Mouse (Mus musculus): ENCODE data around the gene Col16a1. TPM values are rescaled to one million over a fixed set of nuclear protein-coding genes. Genes with fewer than 3 reads are reported as not detected.

Gene Col16a1
- polyA plus RNA-seq, 2 experiments from 2014 or later: not detected

DNA sequence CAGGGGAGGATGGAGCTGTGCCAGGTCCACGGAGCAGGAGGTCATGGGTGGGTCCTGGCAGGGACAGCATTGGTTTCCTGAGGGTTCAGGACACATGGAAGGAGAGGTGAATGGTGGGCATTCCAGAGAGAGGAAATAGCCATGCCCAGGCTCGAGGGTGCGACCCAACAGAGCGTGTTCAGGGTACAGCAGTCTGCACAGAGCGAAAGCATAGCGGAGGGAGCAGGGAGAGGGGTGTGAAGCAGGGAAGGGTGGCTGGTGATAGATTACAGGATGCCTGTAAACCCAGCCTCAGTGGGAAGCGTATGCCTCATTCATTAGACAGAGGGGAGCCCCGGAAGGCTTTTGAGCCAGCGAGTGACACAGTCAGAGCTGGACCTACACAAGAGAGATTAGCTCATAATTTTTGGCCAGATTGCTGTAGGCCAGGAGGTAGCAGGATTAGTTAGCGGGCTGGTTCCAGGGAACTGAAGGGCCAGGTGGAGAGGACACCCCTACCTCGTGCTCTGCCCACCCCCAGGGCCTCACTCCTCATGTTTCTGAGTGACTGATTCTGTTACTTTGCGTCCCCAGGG, 37.7 kb downstream of the Col16a1 start:
- no peak for ATAC-seq

- ATAC-seq: no peak
Observed at GRCm38 (mm10) chr4:130087293-130087692, 39.7 kb downstream of the Col16a1 start.

- ATAC-seq: no peak
Observed at GRCm38 (mm10) chr4:130095137-130095536, 47.5 kb downstream of the Col16a1 start.

DNA sequence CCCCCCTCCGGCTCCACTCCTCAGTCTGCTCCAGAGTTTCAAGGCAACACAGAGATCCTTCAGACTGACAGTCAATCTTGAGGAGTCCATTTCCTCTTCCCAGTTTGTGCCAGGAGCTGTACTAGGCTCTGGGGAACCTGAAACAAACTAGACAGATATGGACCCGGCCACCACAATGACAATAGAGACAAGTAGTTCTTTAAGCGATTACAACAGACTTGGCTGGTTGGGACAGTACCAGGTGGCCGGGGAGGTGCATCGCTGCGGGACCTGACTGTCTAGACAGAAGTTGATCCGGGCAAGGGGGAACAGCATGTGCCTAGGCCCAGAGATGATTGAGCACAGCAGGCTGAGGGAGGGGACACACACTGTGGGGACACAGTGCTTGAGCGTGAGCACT, 53.5 kb downstream of the Col16a1 start:
- ATAC-seq: no peak

DNA sequence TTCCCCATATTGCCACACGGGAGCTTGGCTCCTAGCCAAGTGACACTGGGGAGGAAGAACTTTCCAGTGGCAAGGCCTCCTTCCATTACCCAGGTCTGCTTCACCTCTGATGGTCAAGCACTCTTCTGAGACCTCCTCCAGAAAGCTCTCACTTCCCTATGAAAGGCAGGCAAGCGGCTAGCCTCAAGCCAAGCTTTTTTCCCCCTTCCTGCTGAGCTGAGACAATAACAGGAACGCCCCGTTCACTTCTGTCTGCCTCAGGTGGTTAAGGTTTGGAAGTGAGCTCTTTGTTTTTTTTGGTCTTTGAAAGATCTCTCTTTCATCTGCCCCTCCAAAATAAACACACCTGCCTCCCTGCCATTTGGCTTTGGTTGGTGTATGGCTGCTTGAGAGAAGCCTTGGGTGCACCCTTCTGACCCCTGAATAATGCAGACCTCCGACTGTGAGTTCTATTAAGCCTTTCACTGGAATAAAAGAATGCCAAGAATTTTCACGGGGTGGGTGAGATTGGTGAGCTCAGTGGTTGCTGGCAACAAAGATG, 54.5 kb downstream of the Col16a1 start, which contains the start of gene Pef1:
TSS of gene Pef1 (plus strand) at position 448 of the 541 bp plus-strand sequence.
- no peak for ATAC-seq

DNA sequence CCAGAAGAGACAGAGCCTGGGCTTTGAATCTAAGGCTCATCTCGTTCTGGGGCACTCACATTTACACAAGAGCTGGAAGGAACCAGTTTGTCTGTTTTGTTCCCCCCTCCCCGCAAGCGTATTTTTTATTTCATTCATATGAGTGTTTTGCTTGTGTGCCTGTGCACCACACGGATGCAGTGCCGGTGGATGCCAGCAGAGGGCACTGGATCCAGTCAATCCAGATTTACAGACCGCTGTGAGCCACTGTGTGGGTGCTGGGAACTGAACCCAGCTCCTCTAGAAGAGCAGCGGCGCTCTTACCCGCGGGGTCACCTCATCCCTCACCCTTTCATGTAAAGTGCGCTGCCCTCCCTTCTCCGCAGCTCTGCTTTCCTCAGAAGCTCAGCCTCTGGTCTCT, 56.0 kb downstream of the Col16a1 start:
- no peak for ATAC-seq

GRCm38 (mm10) chr4:130104584-130104983, 56.9 kb downstream of the Col16a1 start:
- ATAC-seq: no peak

DNA sequence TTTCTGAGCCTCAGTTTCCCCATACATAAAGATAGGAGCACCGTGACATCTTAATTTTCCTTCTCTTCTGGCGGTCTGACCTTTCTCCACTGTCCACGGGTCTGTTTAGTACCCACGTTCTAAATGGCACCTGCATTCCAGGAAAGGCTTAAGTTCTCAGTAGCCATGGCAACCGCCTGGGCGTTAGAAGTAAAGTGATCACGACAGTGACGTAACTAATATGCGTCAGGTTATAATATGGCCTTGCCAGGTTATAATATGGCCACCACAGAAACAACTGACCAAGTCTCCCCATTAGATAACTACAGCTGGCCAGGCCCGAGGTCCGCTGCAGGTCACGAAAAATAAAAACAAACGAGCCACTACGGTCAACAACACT, 59.4 kb downstream of the Col16a1 start:
- peak; percentile 44 for ATAC-seq

GRCm38 (mm10) chr4:130107444-130108131, 59.9 kb downstream of the Col16a1 start:
- peak; percentile 97 for ATAC-seq

DNA sequence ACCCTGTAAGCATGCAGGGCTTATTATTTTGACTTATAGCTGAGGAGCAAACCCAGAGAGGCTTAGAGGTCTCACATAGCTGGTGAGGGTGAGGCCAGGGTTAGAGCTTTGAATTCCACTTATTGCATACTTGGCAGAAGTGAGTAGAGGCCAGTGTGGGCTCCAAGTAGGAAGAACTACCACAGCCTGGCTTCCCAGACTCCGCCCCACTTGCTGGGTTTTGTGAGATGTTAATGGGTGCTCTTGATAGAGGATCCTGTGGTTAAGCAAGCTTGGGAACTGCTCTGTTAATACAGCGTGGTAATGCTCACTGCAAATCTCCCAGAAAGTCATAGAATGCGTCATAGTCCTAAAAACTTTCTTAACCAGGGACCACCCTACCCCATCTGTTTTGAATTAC, 61.3 kb downstream of the Col16a1 start:
- ATAC-seq: no peak

DNA sequence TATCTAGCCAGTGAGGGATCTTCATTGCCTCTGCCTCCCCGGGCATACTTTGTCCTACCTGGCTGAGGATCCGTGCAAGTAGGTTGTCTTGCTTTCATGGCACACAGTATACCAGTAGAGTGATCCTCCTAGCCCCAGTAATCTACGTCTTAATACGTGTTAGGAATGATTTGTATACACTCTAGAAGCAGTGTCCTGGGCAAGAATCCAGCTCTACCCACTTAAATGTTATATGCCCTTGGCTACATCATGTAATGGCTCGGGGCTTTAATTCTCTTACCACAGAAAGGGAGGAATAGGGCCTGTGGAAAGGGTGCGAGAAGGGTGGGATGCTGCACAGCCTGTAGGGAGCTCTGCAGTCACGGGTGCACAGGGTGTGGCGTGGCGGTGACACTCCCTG, 62.0 kb downstream of the Col16a1 start:
- ATAC-seq: no peak

DNA sequence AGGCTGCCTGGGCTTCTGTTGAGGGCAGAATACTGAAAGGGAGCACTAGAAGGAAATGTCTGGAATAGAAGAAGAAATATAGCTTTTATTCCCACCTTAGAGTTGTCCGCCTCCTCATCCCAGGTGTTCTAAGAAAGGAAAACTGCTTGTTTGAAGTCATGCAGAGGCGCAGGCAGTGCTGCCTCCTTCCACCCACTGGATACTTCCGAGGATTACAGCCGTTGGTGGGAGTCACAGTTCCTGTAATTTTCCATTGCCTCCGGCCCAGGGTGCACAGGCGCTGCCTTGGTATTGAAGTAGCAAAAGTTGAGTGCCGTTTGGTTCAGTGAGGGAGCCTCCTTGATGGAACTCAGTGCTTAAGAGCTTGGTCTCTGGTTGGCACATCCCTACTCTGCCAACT, 62.5 kb downstream of the Col16a1 start:
- ATAC-seq: no peak

GRCm38 (mm10) chr4:130112299-130112698, 64.7 kb downstream of the Col16a1 start:
- ATAC-seq: no peak

- ATAC-seq: no peak
Observed at GRCm38 (mm10) chr4:130112732-130113131, 65.1 kb downstream of the Col16a1 start.

DNA sequence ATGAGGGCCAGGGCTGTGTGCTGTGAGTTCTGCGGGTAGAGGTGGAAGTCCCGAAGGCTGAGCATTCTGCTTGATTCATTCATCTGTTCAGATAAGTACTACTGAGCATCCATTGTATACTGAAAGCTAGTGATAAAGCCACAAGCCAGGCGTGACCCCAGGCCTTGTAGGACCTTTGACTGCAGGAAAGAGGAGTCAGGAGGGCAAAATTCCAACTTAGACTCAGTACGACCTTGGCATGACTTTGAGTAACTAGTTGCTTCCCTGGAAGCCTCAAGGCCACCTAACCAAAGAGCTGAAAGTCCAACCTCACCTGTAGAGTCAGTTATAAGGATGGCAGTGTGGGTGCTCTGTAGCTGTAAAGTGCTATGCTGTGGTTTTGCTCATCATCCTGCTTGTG, 73.1 kb downstream of the Col16a1 start:
- ATAC-seq: no peak

DNA sequence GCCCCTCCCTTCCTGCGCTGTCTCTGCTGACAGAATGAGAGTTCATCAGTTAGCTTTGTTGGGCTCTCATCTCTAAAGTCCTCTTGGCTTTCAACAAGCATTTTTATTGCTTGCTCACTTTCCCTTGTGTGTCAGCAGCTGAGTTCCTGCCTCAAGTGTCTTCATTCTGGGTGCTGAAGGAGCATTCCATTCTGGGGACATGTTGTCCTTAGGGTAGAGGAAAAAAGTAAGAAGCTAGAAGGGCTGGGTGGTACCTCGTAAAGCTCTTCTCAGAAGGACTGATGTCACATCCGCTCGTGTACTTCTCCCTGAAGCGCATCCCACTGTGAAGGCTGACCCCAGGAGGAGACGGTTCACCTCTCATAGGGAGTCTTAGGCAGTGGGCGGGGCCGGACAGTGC, 73.9 kb downstream of the Col16a1 start:
- ATAC-seq: no peak

DNA sequence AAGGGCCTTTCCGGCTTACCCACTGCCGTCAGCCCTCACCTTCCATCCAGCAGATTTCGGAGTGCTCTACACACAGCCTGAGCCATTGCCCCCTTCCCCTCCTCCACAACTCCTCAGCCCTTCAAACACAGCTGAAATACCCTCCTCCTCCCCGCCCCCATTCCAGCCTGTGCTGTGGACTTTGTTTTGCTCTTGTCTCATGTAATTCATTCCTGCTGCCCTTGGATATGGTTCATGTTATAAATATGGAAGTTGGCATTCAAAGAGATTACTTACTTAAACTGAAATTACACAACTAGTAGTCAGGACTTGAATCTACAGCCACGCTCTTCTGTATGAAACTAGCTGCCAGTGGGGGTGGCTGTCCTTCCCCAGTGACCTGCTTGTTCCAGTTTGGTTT, 75.4 kb downstream of the Col16a1 start:
- ATAC-seq: no peak

- ATAC-seq: no peak
Observed at GRCm38 (mm10) chr4:130124110-130124509, 76.5 kb downstream of the Col16a1 start.

- ATAC-seq: no peak
Observed at GRCm38 (mm10) chr4:130125164-130125563, 77.5 kb downstream of the Col16a1 start.

DNA sequence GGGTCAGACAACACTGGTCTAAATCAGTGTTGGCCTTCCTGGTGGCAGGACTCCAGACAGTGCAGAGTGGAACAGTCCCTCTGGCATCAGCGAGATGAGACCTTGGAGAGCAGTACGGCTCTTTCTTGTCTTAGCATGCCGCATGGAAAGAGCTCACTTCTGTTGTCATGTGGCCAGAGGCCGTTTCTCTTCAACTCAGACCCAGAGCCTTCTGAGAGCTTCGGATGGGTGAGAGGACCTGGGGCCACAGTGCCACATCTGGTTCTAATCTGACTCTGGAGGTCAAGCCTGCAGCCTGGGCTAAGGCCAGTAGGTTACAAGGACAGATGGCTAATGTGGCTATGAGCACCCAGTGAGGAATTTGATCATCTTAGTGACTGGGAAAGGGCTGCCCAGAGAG, 78.3 kb downstream of the Col16a1 start:
- no peak for ATAC-seq

DNA sequence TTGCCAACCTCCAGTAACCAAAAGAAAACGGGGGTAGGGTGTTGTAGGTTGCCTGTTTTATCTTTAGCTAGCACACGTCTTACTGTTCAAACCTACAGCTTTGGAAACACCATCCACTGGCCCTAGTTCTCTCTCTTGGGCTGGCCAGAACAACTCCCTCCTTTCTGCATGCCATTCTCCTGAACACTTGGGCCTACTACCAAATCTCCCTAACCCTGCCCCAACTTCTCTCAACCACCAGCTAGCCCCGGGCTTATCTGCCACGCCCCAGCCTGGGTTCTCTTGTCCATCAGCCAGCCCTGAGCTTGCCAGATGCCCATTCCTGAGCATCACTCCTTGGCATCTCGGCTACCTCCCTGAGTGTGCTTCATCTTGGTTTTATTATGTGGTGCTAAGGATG, 81.3 kb downstream of the Col16a1 start:
- ATAC-seq: no peak

DNA sequence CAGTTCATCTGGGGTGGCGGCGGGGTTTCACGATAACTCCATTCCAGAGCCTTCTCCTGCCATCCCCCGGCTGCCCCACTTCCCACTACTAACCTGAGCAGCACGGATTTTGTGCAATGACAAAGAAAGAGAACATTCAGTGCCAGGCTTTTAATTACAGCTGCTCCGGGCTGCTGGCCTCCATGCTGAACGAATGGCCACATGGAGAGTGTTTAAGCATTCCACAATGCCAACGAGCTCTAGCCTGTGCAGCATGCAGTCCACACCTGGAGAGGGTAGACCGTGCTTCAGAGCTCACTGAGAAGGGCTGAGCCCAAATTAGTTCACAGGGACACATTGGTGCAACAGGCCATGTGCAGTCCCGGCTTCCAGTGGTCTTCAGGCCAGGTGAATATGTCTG, 82.4 kb downstream of the Col16a1 start:
- ATAC-seq: no peak

DNA sequence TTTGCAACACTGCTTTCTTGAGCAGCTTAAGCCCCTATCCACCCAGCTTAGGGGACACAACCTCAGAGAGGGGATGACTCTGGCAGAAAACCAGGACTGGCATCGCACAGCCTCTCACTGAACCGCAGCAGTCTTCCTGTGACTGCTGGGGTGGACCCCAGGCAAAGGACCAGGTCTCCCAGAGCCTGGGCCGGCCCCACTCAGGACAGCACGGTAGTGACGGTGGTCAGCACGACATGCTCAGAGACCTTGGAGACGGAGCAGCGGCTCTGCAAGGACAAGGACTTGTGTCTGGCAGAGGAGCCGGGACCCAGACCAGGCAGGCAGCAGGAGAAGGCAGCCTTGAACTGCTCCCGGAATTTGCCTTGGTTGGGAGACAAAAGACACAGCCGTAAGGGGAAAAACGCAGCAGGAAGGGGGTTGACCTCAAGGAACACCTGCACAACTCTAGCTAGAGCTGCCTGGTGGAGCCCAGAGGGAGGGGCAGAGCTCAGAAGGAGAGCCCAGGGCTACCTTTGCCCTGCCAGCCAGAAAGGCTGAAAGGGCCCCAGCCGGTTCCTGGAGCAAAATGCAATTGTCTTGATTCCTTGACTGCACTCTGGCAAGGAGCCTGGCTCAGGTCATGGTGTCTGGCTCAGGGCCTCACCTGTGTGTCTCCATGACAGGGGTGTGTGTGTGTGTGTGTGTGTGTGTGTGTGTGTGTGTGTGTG, 83.2 kb downstream of the Col16a1 start:
- ATAC-seq: no peak
